Mouse (Mus musculus) brain, embryonic 14.5 days (tissue): ENCODE data around the gene Rps4x. TPM values are rescaled to one million over a fixed set of nuclear protein-coding genes. Genes with fewer than 3 reads are reported as not detected.

Experiments
- DNase-seq: peaks from one replicate; pipeline ENCODE4 v3.0.0-alpha.2; 2011; ENCODE audit warnings: low read depth
- CTCF ChIP-seq: fragments of 200-500 bp; IDR thresholded peaks from 2 replicates; pipeline ENCODE4 v1.5.1; 2012; ENCODE audit warnings: inconsistent platforms, mild to moderate bottlenecking, moderate library complexity, borderline replicate concordance; ENCODE audit not compliant: insufficient read depth, insufficient read length; ENCODE audit errors: extremely low read depth
- POLR2A ChIP-seq: fragments of 200-500 bp; IDR thresholded peaks from 2 replicates; pipeline ENCODE4 v1.6.1; 2012; ENCODE audit warnings: mild to moderate bottlenecking, inconsistent platforms, borderline replicate concordance; ENCODE audit not compliant: poor library complexity, insufficient read depth, insufficient read length, severe bottlenecking; ENCODE audit errors: extremely low read depth
- polyA plus RNA-seq: library from polyadenylated mRNA; depleted of rRNA; stranded (reverse); fragments of >200 nt; gene quantifications from 2 replicates; pipeline ENCODE4 v1.2.3, GENCODE M21; 2012; rRNA removed

The Rps4x gene
- polyA plus RNA-seq, 1 experiment, result 1,086 TPM

GRCm38 (mm10) chrX:102166986-102167385 is 22.2 kb downstream of the Rps4x start:
- DNase-seq, result peak; percentile 48

GRCm38 (mm10) chrX:102166521-102166920 is 22.7 kb downstream of the Rps4x start:
- peak; percentile 46 for DNase-seq
- TF ChIP-seq POLR2A, result no peak
- no peak for TF ChIP-seq CTCF

More at GRCm38 (mm10) chrX:102166986-102167385, 22.2 kb downstream of the Rps4x start:
- TF ChIP-seq POLR2A (no peak), CTCF (no peak)

DNA sequence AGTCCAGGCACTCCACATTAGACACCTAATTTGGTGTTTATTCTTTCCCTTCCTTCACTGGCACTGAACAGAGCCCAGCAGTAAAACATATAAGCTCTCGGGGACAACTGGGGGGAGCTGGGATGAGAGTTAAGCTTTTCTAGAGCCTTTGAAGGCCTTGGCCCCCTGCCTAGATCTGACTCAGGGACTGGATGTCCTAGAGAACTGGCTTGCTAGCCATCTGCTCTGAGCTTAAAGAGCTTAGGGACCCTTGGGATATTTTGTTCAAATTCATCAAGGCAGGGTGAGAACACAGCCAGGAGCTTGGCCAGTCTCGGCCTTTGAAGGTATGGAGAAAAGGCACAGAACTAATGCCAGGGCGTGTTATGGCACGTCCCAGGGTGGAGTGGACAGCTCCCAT is 25.7 kb downstream of the Rps4x start:
- no peak for DNase-seq
- no peak for TF ChIP-seq POLR2A
- TF ChIP-seq CTCF, result no peak

DNA sequence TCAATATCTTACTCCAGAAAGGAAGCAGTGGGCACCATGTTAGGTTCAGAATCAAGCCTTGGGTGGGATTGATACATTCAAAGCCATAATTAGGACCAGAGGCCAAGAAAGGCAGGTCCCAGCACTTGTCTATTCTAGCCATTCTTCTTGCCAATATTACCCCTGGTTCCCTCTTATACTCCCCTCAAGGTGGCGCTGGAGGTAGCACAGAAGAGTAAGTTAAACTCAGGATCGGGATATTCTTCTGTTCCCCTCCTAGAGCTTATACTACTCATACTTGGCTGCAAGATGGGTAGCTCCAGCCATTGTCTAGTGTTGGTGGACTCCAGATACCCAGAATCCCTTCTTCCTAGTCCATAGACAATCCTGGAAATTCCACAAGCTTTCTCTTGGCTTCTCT is 26.1 kb downstream of the Rps4x start:
- no peak for TF ChIP-seq POLR2A
- no peak for TF ChIP-seq CTCF
- no peak for DNase-seq

DNA sequence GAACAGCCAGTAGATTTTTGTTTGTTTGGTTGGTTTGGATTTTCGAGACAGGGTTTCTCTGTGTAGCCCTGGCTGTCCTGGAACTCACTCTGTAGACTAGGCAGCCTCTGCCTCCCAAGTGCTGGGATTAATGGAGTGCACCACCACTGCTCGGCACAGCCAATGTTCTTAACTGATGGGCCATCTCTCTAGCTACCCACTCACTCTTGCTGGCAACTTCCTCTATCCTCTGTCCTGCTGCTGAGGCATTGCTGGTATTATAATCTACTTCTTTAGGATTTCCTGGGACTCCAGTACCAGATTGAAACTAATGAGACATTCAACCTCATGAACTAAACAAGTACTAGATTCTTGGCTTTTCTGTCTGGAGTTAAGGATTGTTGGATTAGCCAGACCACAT is 28.7 kb downstream of the Rps4x start:
- TF ChIP-seq CTCF (no peak), POLR2A (no peak)
- DNase-seq, result no peak

- no peak for DNase-seq
Observed at GRCm38 (mm10) chrX:102159778-102160177, 29.4 kb downstream of the Rps4x start.

GRCm38 (mm10) chrX:102157423-102157791 is 31.8 kb downstream of the Rps4x start:
- TF ChIP-seq CTCF, result no peak
- no peak for TF ChIP-seq POLR2A
- DNase-seq, result no peak

More at GRCm38 (mm10) chrX:102159778-102160177, 29.4 kb downstream of the Rps4x start:
- TF ChIP-seq POLR2A, result no peak
- TF ChIP-seq CTCF, result no peak

- TF ChIP-seq CTCF (no peak), POLR2A (no peak)
Observed at GRCm38 (mm10) chrX:102156618-102157422, 32.4 kb downstream of the Rps4x start, which contains the start of gene Ercc6l. Ercc6l (minus strand) TSS chrX:102157091.

DNA sequence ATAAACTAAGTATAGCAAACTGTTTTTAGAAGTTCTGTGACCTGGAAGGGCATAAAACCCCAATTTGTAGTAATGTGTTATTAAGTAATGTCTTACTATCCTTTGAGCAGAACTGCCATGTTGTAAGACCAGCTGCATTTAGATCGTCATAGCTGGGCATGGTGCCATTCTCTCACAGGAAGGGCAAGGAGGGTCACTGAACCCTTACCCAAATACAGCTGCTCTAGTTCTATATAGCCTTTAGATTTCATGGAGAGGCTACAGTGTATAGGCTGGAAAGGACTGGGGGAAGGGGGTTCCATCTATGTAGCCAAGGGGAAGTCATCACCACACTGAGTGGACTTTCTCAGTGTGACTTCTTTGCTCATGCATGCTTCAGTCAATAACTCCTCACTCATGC is 48.0 kb downstream of the Rps4x start:
- TF ChIP-seq POLR2A (no peak), CTCF (no peak)
- no peak for DNase-seq

More at GRCm38 (mm10) chrX:102156618-102157422, 32.4 kb downstream of the Rps4x start, which contains the start of gene Ercc6l:
- DNase-seq, result peak; percentile 98

Other genes with a start within 250 kb of the Rps4x start
- 64.7 and 82.5 TPM in 2 replicates for gene Rtl5, start 118.1 kb downstream of the Rps4x start, polyA plus RNA-seq
- gene Pin4, start 69.9 kb downstream of the Rps4x start, polyA plus RNA-seq, result 38.2 and 39.8 TPM in 2 replicates
- gene Ercc6l, start 32.3 kb downstream of the Rps4x start, polyA plus RNA-seq, result 2.2 and 2.5 TPM in 2 replicates
- gene Cited1, start 62.8 kb upstream of the Rps4x start, polyA plus RNA-seq, result 14.4 and 15.8 TPM in 2 replicates